Mouse (Mus musculus) brain, embryonic 14.5 days (tissue): ENCODE results near the gene Hook1.

Experiments used
- CTCF ChIP-seq: fragments of 200-500 bp; IDR thresholded peaks from 2 replicates; pipeline ENCODE4 v1.5.1; 2012; ENCODE audit warnings: inconsistent platforms, mild to moderate bottlenecking, moderate library complexity, borderline replicate concordance; ENCODE audit not compliant: insufficient read depth, insufficient read length; ENCODE audit errors: extremely low read depth
- POLR2A ChIP-seq: fragments of 200-500 bp; IDR thresholded peaks from 2 replicates; pipeline ENCODE4 v1.6.1; 2012; ENCODE audit warnings: mild to moderate bottlenecking, inconsistent platforms, borderline replicate concordance; ENCODE audit not compliant: poor library complexity, insufficient read depth, insufficient read length, severe bottlenecking; ENCODE audit errors: extremely low read depth

GRCm38 (mm10) chr4:96016875-96017274 is 49.8 kb downstream of the Hook1 start:
- no peak for TF ChIP-seq POLR2A
- no peak for TF ChIP-seq CTCF
